Mouse (Mus musculus) liver, embryonic 16.5 days (tissue): ENCODE data around the gene Gm15557. TPM values are rescaled to one million over a fixed set of nuclear protein-coding genes. Genes with fewer than 3 reads are reported as not detected.

Experiments used
- ATAC-seq: fragments of 200-750 bp; cut with Nextera tagmentation; 2 replicates; pipeline ENCODE4 v1.8.0; 2017; ENCODE audit warnings: low read depth, mild to moderate bottlenecking, moderate number of reproducible peaks, moderate library complexity
- H3K27ac ChIP-seq: fragments of 300-500 bp; sonication (generic); 2 replicates; pipeline ENCODE4 v1.5.1; 2014; ENCODE audit warnings: mild to moderate bottlenecking, low read length
- H3K27me3 ChIP-seq: fragments of 300-500 bp; sonication (generic); 2 replicates; pipeline ENCODE4 v1.6.1; 2014; ENCODE audit warnings: low read depth, low read length, mixed read lengths; ENCODE audit not compliant: control insufficient read depth, insufficient read depth
- H3K36me3 ChIP-seq: fragments of 300-500 bp; sonication (generic); 2 replicates; pipeline ENCODE4 v1.6.1; 2014; ENCODE audit warnings: mild to moderate bottlenecking; ENCODE audit not compliant: control insufficient read depth, insufficient read depth
- H3K4me1 ChIP-seq: fragments of 300-500 bp; sonication (generic); 2 replicates; pipeline ENCODE4 v1.6.1; 2014; ENCODE audit warnings: low read depth, low read length, mixed read lengths; ENCODE audit not compliant: control insufficient read depth
- H3K4me2 ChIP-seq: fragments of 300-500 bp; sonication (generic); 2 replicates; pipeline ENCODE4 v1.6.1; 2014; ENCODE audit warnings: low read depth, low read length, mixed read lengths
- H3K4me3 ChIP-seq: fragments of 300-500 bp; sonication (generic); 2 replicates; pipeline ENCODE4 v1.5.1; 2014; ENCODE audit warnings: low read depth, mild to moderate bottlenecking, low read length
- H3K9ac ChIP-seq: fragments of 300-500 bp; sonication (generic); 2 replicates; pipeline ENCODE4 v1.6.1; 2014; ENCODE audit warnings: low read depth, low read length
- H3K9me3 ChIP-seq: fragments of 300-500 bp; sonication (generic); replicated peaks from 2 replicates; pipeline ENCODE4 v1.6.1; 2016; ENCODE audit warnings: low read length; ENCODE audit not compliant: control insufficient read depth
- WGBS: fragments of 180-500 bp; shearing (Covaris S2); extraction: QIAGEN DNeasy Blood & Tissue Kit; methylation state at CpG from one replicate; pipeline ENCODE4 v1.1.7; 2014; ENCODE audit not compliant: insufficient replicate concordance; 5-methylcytosine and 5-hydroxymethylcytosine counted together
- polyA plus RNA-seq: library from polyadenylated mRNA; unstranded; fragments of >200 nt; fragmentation: Nextera tagmentation; extraction: Ambion mirVana; gene quantifications from 2 replicates; pipeline ENCODE4 v1.2.1, GENCODE M21; 2015

Gm15557 gene
- polyA plus RNA-seq, 1 experiment from 2014 or later = not detected

DNA sequence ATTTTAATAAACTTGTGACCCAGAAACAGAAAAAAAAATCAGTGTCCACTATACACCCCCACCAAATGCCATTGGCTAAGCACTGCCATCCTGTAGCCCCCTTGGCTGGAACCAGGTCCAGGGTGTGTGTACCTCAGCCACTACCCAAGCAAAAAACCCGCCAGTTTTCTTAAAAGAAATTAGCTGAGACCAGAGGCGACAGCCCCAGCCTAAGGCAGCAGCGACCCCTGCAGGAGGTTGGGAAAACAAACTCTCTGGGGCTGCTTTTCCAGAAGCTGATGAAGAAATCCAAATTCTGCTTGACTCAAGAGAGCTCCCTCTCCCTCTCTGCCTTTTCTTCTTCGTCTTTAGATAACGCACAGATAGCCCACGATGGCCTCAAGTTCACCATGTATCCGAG, 5.5 kb downstream of the Gm15557 start:
- Histone ChIP-seq H3K4me3 (no peak overlapping the region), H3K27ac (no peak overlapping the region)
- 2% methylated on average over 7 of the region's 7 CpGs for WGBS

DNA sequence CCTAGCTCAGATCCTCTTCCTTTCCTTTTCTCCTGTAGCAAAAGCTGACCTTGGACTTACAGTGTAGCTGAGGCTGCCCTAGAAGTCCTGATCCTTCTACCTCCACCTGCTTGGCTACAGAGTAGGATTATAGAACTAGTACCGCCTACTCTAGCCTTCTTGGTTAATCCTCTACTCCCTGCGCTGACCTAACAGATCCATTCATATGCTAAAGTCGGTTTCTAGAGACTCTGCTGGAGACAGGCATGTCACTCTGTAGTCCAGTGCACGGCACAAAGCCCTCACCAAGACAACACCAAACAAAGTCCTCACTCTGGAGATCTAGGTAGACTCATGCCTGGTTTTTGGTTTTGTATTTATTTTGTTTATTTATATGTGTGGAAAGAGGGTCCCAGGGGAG, 6.0 kb downstream of the Gm15557 start:
- Histone ChIP-seq H3K4me2 (no peak overlapping the region), H3K27ac (peak overlapping the region; percentile 1; the same call in 1 of the 2 replicates), H3K9me3 (no peaks in the 10 kb centered on the region), H3K4me3 (no peak overlapping the region), H3K27me3 (no peaks in the 10 kb centered on the region), H3K36me3 (no peaks in the 10 kb centered on the region), H3K9ac (no peak overlapping the region), H3K4me1 (peaks cover 16% of the 10 kb centered on the region)
- ATAC-seq = no peak
- 45% methylated on average over 4 of the region's 4 CpGs for WGBS

More for the DNA sequence above, 5.5 kb downstream of the Gm15557 start:
- Histone ChIP-seq H3K27me3 (no peaks in the 10 kb centered on the region), H3K36me3 (no peaks in the 10 kb centered on the region), H3K9me3 (no peaks in the 10 kb centered on the region), H3K4me1 (peaks cover 16% of the 10 kb centered on the region), H3K4me2 (no peak overlapping the region), H3K9ac (no peak overlapping the region)
- 0 out of 2 replicates have a peak, but pooled peaks have one; percentile 20 for ATAC-seq

- peak; percentile 78 for ATAC-seq
- no peak overlapping the region for H3K9ac ChIP-seq
- WGBS = 36% methylated on average over 5 of the region's 5 CpGs
- no peaks in the 10 kb centered on the region for H3K27me3 ChIP-seq
- H3K4me3 ChIP-seq = no peak overlapping the region
- H3K36me3 ChIP-seq = no peaks in the 10 kb centered on the region
- H3K4me2 ChIP-seq = peak overlapping the region; percentile 31
- peak overlapping the region; percentile 61 for H3K27ac ChIP-seq
- H3K9me3 ChIP-seq = no peaks in the 10 kb centered on the region
- H3K4me1 ChIP-seq = peaks cover 16% of the 10 kb centered on the region
Observed at GRCm38 (mm10) chr2:155947390-155948002, 7.0 kb downstream of the Gm15557 start.

- Histone ChIP-seq H3K4me1 (peaks cover 16% of the 10 kb centered on the region), H3K9me3 (no peaks in the 10 kb centered on the region), H3K27me3 (no peaks in the 10 kb centered on the region), H3K27ac (no peak overlapping the region), H3K9ac (no peak overlapping the region), H3K4me3 (no peak overlapping the region), H3K36me3 (no peaks in the 10 kb centered on the region), H3K4me2 (no peak overlapping the region)
- 67% methylated on average over 6 of the region's 6 CpGs for WGBS
- ATAC-seq = no peak
Observed at GRCm38 (mm10) chr2:155949362-155949761, 8.8 kb downstream of the Gm15557 start.

- H3K4me2 ChIP-seq = no peak overlapping the region
- H3K27ac ChIP-seq = no peak overlapping the region
- no peaks in the 10 kb centered on the region for H3K27me3 ChIP-seq
- H3K4me3 ChIP-seq = no peak overlapping the region
- H3K9ac ChIP-seq = no peak overlapping the region
- ATAC-seq = no peak
- H3K36me3 ChIP-seq = no peaks in the 10 kb centered on the region
- H3K9me3 ChIP-seq = no peaks in the 10 kb centered on the region
- H3K4me1 ChIP-seq = peaks cover 15% of the 10 kb centered on the region
Observed at GRCm38 (mm10) chr2:155952006-155952405, 11.5 kb downstream of the Gm15557 start.

- Histone ChIP-seq H3K27ac (peak within 1 kb of the TSS; percentile 91), H3K9me3 (no peaks in the 10 kb centered on the region), H3K27me3 (no peaks in the 10 kb centered on the region), H3K36me3 (no peaks in the 10 kb centered on the region), H3K4me1 (peaks cover 10% of the 10 kb centered on the region), H3K4me2 (peak within 1 kb of the TSS; percentile 99), H3K9ac (peak within 1 kb of the TSS; percentile 93), H3K4me3 (peak within 1 kb of the TSS; percentile 89)
- WGBS = under 1% methylated on average over 58 of the region's 59 CpGs
- ATAC-seq = peak; percentile 100
Observed at GRCm38 (mm10) chr2:155956134-155957059, 15.9 kb downstream of the Gm15557 start, which contains the start of gene Cep250. Gene Cep250, plus strand, starts transcription at chr2:155956458.

DNA sequence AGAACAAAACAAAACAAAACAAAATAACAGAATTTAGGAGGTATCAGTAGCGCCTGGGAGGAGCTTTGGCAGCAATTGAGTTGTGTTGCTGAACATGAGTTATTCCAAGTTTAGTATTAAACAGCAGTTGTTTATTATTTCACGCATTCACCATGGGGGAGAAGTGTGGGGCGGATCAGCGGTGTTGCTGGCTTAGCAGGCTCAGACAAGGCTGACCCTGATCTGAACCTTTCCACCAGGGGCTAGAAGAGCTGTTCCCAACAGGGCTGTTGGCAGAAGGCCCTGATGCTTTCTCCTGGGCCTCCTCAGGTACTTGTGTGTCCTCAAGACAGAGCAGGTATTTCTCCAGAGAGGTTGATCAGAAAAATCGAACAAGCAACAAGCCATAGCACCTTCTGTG, 19.5 kb downstream of the Gm15557 start:
- H3K4me2 ChIP-seq = no peak overlapping the region
- H3K9me3 ChIP-seq = no peaks in the 10 kb centered on the region
- no peak for ATAC-seq
- H3K4me3 ChIP-seq = no peak overlapping the region
- H3K27ac ChIP-seq = no peak overlapping the region
- H3K27me3 ChIP-seq = no peaks in the 10 kb centered on the region
- H3K4me1 ChIP-seq = peaks cover 10% of the 10 kb centered on the region
- H3K36me3 ChIP-seq = peaks cover 2% of the 10 kb centered on the region; the same call in 1 of the 2 replicates
- no peak overlapping the region for H3K9ac ChIP-seq
- 82% methylated on average over 5 of the region's 5 CpGs for WGBS

DNA sequence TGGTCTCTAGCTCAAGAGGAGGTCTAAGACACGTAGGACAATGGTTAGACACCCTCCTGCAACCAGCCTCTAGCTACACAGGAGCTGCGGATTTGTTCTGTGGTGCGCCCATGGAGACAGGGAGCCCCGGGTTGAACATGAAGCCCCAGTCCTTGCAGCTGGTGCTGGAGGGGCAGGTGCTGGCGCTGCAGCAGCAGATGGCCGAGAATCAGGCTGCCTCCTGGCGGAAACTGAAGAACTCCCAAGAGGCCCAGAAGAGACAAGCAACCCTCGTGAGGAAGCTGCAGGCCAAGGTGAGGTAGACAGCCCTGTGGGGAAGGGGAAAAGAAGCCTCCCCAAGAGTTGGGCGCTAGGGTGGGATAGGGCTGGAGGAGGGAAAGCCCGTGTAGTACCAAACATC, 21.3 kb downstream of the Gm15557 start:
- ATAC-seq = no peak
- Histone ChIP-seq H3K27me3 (no peaks in the 10 kb centered on the region), H3K4me3 (no peak overlapping the region), H3K4me2 (no peak overlapping the region), H3K9me3 (no peaks in the 10 kb centered on the region), H3K4me1 (peaks cover 6% of the 10 kb centered on the region), H3K9ac (no peak overlapping the region), H3K36me3 (peaks cover 2% of the 10 kb centered on the region; the same call in 1 of the 2 replicates), H3K27ac (no peak overlapping the region)
- 72% methylated on average over 10 of the region's 10 CpGs for WGBS

DNA sequence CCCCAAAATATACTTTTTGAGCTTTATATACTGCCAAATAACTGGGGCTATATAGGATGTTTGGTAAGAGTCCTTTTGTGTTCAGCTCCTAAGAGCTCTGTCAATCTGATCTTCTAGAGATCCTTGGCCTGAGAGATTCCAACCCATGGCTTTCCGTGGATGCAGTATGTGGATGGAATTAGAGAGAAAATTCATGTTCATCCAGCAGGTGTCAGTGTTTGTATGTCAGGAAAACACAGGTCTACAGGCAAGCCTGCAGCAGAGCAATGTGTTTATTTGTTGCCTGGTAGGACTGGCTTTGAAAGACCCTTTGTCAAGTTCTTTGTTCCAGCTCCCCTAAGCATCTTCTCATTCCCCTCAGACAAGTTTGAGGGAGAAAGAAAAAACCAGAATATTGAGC, 22.5 kb downstream of the Gm15557 start:
- peaks cover 2% of the 10 kb centered on the region; the same call in 1 of the 2 replicates for H3K36me3 ChIP-seq
- 56% methylated on average over 1 of the region's 1 CpGs for WGBS
- ATAC-seq = no peak
- H3K27me3 ChIP-seq = no peaks in the 10 kb centered on the region
- H3K4me2 ChIP-seq = no peak overlapping the region
- H3K9ac ChIP-seq = no peak overlapping the region
- no peaks in the 10 kb centered on the region for H3K4me1 ChIP-seq
- no peak overlapping the region for H3K27ac ChIP-seq
- no peak overlapping the region for H3K4me3 ChIP-seq
- H3K9me3 ChIP-seq = no peaks in the 10 kb centered on the region
